Mouse (Mus musculus) left cerebral cortex, adult 2 months (tissue): ENCODE measurements around the gene Tjp2. TPM values are rescaled to one million over a fixed set of nuclear protein-coding genes. Genes with fewer than 3 reads are reported as not detected.
A peak's percentile ranks its signal among the peaks of the same experiment; 100 is the strongest.

ENCODE experiments used
- DNase-seq, 2 experiments: peaks; one replicate each; pipeline ENCODE4 v3.0.0; 2021 to 2022; ENCODE audit warnings: low spot score in 2 of 2, mixed read lengths in 1 of 2; ENCODE audit errors: extremely low spot score in 1 of 2
- H3K27ac ChIP-seq: fragments of 200-600 bp; 2 replicates; pipeline ENCODE4 v1.8.1; 2022
- H3K4me3 ChIP-seq: fragments of 200-600 bp; 2 replicates; pipeline ENCODE4 v1.8.1; 2022
- CTCF ChIP-seq: fragments of 200-600 bp; IDR thresholded peaks from 2 replicates; pipeline ENCODE4 v1.8.1; 2022; ENCODE audit warnings: antibody characterized with exemption, mild to moderate bottlenecking, moderate library complexity
- intact Hi-C: fragments of 180-260 bp; cut with DNase I; formaldehyde crosslinking; loops from one replicate; pipeline ENCODE4 v1.15.1; 2025
- total RNA-seq, 2 experiments: library from RNA; stranded (reverse); gene quantifications; 2 replicates each; pipeline ENCODE4 v1.2.3; 2021

Gene Tjp2
- total RNA-seq, 2 experiments from 2014 or later = 16.5 to 19.1 TPM

- Histone ChIP-seq H3K4me3 (no peak overlapping the region), H3K27ac (no peak overlapping the region; the same call in 1 of the 2 replicates)
- DNase-seq = no peak
- no peak for TF ChIP-seq CTCF
- intact Hi-C loops = no loop called here
Measured at GRCm38 (mm10) chr19:24220795-24221445, 3.9 kb downstream of the Tjp2 start.

- Histone ChIP-seq H3K27ac (no peak overlapping the region), H3K4me3 (no peak overlapping the region)
- DNase-seq = no peak
- intact Hi-C loops = no loop called here
- TF ChIP-seq CTCF = no peak
Measured at GRCm38 (mm10) chr19:24219011-24219410, 5.8 kb downstream of the Tjp2 start.

- intact Hi-C loops = no loop called here
- peak; percentile 63 for TF ChIP-seq CTCF
- Histone ChIP-seq H3K4me3 (no peak overlapping the region), H3K27ac (no peak overlapping the region)
- no peak for DNase-seq
Measured at GRCm38 (mm10) chr19:24218291-24218690, 6.5 kb downstream of the Tjp2 start.

GRCm38 (mm10) chr19:24217851-24218250, 7.0 kb downstream of the Tjp2 start:
- Histone ChIP-seq H3K27ac (no peak overlapping the region), H3K4me3 (no peak overlapping the region)
- no peak for TF ChIP-seq CTCF
- no peak for DNase-seq
- intact Hi-C loops = no loop called here

GRCm38 (mm10) chr19:24216771-24217170, 8.1 kb downstream of the Tjp2 start:
- intact Hi-C loops = no loop called here
- TF ChIP-seq CTCF = no peak
- H3K4me3 ChIP-seq = no peak overlapping the region
- no peak for DNase-seq
- H3K27ac ChIP-seq = no peak overlapping the region

- peak; percentile 1; the same call in 1 of the 2 replicates for TF ChIP-seq CTCF
- H3K4me3 ChIP-seq = no peak overlapping the region
- intact Hi-C loops = no loop called here
- no peak overlapping the region for H3K27ac ChIP-seq
- DNase-seq = no peak
Measured at GRCm38 (mm10) chr19:24214939-24215338, 9.9 kb downstream of the Tjp2 start.

GRCm38 (mm10) chr19:24213299-24213698, 11.5 kb downstream of the Tjp2 start:
- H3K4me3 ChIP-seq = no peak overlapping the region
- no peak for TF ChIP-seq CTCF
- no peak for DNase-seq
- intact Hi-C loops = no loop called here
- no peak overlapping the region for H3K27ac ChIP-seq

GRCm38 (mm10) chr19:24212552-24213249, 12.1 kb downstream of the Tjp2 start:
- intact Hi-C loops = no loop called here
- no peak for TF ChIP-seq CTCF
- DNase-seq = no peak

GRCm38 (mm10) chr19:24211168-24211567, 13.7 kb downstream of the Tjp2 start:
- DNase-seq = no peak
- Histone ChIP-seq H3K27ac (no peak overlapping the region), H3K4me3 (no peak overlapping the region)
- TF ChIP-seq CTCF = no peak
- intact Hi-C loops = no loop called here

More at GRCm38 (mm10) chr19:24212552-24213249, 12.1 kb downstream of the Tjp2 start:
- Histone ChIP-seq H3K27ac (no peak overlapping the region), H3K4me3 (no peak overlapping the region)

GRCm38 (mm10) chr19:24209516-24209915, 15.3 kb downstream of the Tjp2 start:
- no peak overlapping the region for H3K4me3 ChIP-seq
- TF ChIP-seq CTCF = no peak
- no peak for DNase-seq
- no peak overlapping the region for H3K27ac ChIP-seq
- intact Hi-C loops = no loop called here

GRCm38 (mm10) chr19:24207967-24208366, 16.9 kb downstream of the Tjp2 start:
- H3K4me3 ChIP-seq = no peak overlapping the region
- no peak for TF ChIP-seq CTCF
- no peak for DNase-seq
- no peak overlapping the region for H3K27ac ChIP-seq
- intact Hi-C loops = no loop called here

- no peak for DNase-seq
- Histone ChIP-seq H3K27ac (no peak overlapping the region), H3K4me3 (no peak overlapping the region)
- intact Hi-C loops = no loop called here
- no peak for TF ChIP-seq CTCF
Measured at GRCm38 (mm10) chr19:24205001-24205400, 19.8 kb downstream of the Tjp2 start.

GRCm38 (mm10) chr19:24201848-24202247, 23.0 kb downstream of the Tjp2 start:
- no peak for DNase-seq
- no peak for TF ChIP-seq CTCF
- intact Hi-C loops = no loop called here
- Histone ChIP-seq H3K4me3 (no peak overlapping the region), H3K27ac (no peak overlapping the region)
